Mouse (Mus musculus): ENCODE results near the gene Efcab9. TPM values are rescaled to one million over a fixed set of nuclear protein-coding genes. Genes with fewer than 3 reads are reported as not detected.

Gene Efcab9
- 0.35 TPM in 1 of 2 replicates, not detected in the other for polyA plus RNA-seq (2015; fragmentation: Nextera tagmentation; extraction: Ambion mirVana)

DNA sequence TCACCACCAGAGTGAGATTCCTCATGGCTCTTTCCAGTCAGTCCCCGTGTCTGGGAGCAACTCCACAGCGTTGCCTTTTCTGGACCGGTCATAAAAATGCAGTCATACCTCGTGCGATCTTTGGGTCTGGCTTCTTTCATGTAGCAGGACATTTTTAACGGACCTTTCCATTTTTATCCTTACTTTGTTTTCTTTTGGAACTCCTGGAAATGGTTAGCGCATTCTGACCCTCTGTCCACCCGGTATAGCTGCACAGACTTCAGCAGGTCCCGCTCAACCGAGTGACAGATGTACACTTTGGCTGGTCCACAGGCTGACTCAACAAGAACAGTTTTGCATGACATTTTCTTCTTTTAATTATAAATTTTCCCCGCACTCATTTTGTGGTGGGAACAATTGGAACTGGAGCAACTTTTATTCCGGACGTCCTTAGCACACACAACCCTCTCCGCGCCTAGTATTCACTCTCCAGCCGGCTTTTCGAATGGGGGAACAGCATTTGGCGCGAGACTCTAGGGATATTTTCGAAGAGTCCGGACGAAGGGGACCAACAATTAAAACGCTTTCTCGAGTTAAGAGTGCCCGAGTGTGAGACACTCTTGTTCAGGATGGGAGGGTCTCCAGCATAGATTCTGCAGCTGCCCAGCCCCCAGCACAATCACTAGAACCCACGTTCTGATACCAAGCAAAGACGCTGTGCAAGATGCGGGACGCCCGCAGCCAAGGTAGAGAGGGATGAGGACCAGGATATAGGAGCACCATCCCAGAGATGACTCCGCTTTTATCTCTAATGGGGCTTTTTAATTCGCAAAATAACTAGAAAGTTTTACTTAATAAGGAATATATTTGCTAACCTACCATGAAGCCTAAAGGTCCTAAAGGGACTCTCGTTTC lies at the start of gene Efcab9:
TSS of gene Efcab9 (minus strand) at position 211 of the 894 bp plus-strand sequence.
- H3K9ac ChIP-seq (replicated peaks) = peak within 1 kb of the TSS; percentile 67
- H3K27me3 ChIP-seq = peaks cover 39% of the 10 kb centered on the region
- no peaks in the 10 kb centered on the region for H3K9me3 ChIP-seq
- H3K4me3 ChIP-seq (replicated peaks) = peak within 1 kb of the TSS; percentile 53
- H3K27ac ChIP-seq = no peak within 1 kb of the TSS
- peak; percentile 8; the same call in 1 of the 2 replicates for ATAC-seq
- H3K36me3 ChIP-seq = 0 out of 2 replicates have a peak, but pooled peaks cover 5% of the 10 kb centered on the region
- peaks cover 19% of the 10 kb centered on the region for H3K4me1 ChIP-seq (replicated peaks)
- H3K4me2 ChIP-seq (replicated peaks) = peak within 1 kb of the TSS; percentile 81
- 10% methylated on average over 33 of the region's 33 CpGs for WGBS

DNA sequence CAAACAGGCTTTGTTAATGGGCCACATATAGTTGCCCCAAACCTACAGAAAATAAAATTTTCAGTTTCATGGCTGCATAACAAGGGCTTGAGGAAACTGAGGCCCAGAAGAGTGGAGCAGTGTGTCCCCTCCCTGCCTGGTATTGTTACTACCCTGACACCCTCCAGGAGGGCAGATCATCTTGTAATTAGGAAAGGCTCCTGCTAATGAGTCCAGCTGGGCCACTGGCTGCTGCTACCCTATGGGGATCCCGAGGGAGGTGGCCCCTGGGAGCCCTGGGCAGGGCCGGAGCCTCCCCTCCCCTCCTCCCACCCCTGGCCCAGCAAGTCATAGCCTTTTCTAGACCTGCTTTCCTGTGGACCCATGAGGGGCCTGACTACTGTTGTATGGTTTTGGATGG lies 49.1 kb upstream of the Efcab9 start:
- 52% methylated on average over 2 of the region's 2 CpGs for WGBS
- no peak for ATAC-seq

DNA sequence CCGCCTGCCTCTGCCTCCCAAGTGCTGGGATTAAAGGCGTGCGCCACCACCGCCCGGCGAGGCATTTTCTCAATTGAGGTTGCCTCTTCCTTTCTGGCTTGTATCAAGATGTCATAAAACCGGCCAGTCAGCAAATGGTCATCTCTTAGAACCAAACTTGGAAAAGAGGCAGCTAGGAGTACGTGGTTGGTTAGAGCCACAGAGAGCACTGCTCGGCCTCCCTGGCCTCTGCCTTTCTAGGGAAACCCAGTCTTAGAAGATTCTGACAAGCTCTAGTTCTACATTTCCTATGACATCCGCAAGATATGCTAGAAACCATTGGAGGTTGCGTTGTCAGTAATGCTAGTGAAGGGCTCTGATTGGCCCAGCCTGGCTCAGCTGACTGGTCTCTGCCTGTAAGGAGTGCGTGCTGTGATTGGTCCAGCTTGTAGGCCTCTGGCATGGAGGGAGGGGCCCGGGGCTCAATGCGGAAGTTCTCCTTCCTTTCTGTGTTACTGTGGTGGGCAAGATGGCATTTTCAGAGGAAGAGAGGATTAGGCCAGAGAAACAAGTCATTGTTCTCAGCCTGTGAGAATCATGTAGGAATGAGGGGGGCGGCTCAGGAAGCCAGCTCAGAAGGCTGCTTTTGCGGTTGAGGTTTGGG lies 48.5 kb upstream of the Efcab9 start:
- no peak overlapping the region for H3K27ac ChIP-seq
- H3K9ac ChIP-seq (replicated peaks) = no peak overlapping the region
- no peaks in the 10 kb centered on the region for H3K27me3 ChIP-seq
- H3K4me3 ChIP-seq (replicated peaks) = no peak overlapping the region
- peak; percentile 81 for ATAC-seq
- H3K4me1 ChIP-seq (replicated peaks) = peaks cover 9% of the 10 kb centered on the region; the same call in 1 of the 2 replicates
- no peak overlapping the region for H3K4me2 ChIP-seq (replicated peaks)
- WGBS = 76% methylated on average over 16 of the region's 16 CpGs
- no peaks in the 10 kb centered on the region for H3K36me3 ChIP-seq
- no peaks in the 10 kb centered on the region for H3K9me3 ChIP-seq

More for the DNA sequence above, 49.1 kb upstream of the Efcab9 start:
- H3K4me3 ChIP-seq (replicated peaks) = no peak overlapping the region
- H3K27ac ChIP-seq = no peak overlapping the region
- no peaks in the 10 kb centered on the region for H3K27me3 ChIP-seq
- no peaks in the 10 kb centered on the region for H3K36me3 ChIP-seq
- no peak overlapping the region for H3K4me2 ChIP-seq (replicated peaks)
- peaks cover 9% of the 10 kb centered on the region; the same call in 1 of the 2 replicates for H3K4me1 ChIP-seq (replicated peaks)
- H3K9ac ChIP-seq (replicated peaks) = no peak overlapping the region
- H3K9me3 ChIP-seq = no peaks in the 10 kb centered on the region

GRCm38 (mm10) chr11:32576760-32577050 lies 44.8 kb upstream of the Efcab9 start:
- no peaks in the 10 kb centered on the region for H3K27me3 ChIP-seq
- no peak overlapping the region for H3K4me3 ChIP-seq (replicated peaks)
- H3K9me3 ChIP-seq = no peaks in the 10 kb centered on the region
- peaks cover 9% of the 10 kb centered on the region; the same call in 1 of the 2 replicates for H3K4me1 ChIP-seq (replicated peaks)
- WGBS = 72% methylated on average over 5 of the region's 5 CpGs
- H3K27ac ChIP-seq = peak overlapping the region; percentile 35
- no peak overlapping the region for H3K9ac ChIP-seq (replicated peaks)
- no peak for ATAC-seq
- no peaks in the 10 kb centered on the region for H3K36me3 ChIP-seq
- no peak overlapping the region for H3K4me2 ChIP-seq (replicated peaks)

DNA sequence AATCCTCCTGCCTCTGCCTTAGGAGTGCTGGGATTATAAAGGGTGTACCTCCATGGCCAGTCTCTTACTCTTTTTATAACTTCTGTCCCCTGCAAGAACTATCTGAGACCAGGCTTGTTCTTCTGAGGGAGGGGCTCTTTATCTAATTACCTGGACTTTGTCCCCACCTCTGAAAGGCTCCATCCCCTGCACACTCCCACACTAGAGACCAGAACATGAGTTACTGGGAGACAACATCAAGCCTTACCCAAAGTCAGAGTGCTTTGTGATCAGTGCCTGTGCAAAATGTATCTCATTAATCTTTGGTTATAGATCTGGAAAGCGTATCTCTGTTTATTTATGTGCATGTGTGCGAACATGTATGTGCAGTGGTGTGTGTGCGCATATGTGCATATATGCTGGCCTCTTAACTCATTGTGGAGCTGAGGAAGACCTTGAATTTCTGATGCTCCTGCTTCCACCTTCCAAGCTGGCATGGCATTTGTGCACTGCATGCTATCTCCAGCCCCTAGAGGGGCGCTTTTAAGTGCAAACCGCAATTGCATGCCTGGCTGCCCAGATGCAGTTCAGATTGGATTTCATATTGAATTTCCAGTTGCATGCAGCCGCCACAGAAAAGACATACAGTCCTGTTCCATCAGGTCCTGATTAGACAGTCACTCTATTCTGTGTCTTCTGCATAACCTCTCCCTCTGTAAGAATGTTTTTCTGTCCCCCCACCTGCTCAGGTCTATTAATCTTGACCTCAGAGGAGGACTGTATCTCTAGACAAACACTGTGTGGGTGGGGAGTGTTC lies 44.3 kb upstream of the Efcab9 start:
- Histone ChIP-seq H3K9me3 (no peaks in the 10 kb centered on the region), H3K4me3 (replicated peaks) (no peak overlapping the region), H3K4me1 (replicated peaks) (peaks cover 8% of the 10 kb centered on the region; the same call in 1 of the 2 replicates), H3K4me2 (replicated peaks) (no peak overlapping the region), H3K27ac (peak overlapping the region; percentile 35), H3K36me3 (no peaks in the 10 kb centered on the region), H3K9ac (replicated peaks) (no peak overlapping the region), H3K27me3 (no peaks in the 10 kb centered on the region)
- no peak for ATAC-seq
- 80% methylated on average over 6 of the region's 6 CpGs for WGBS

GRCm38 (mm10) chr11:32573669-32574068 lies 41.8 kb upstream of the Efcab9 start:
- WGBS = 85% methylated on average over 2 of the region's 2 CpGs
- no peak overlapping the region for H3K9ac ChIP-seq (replicated peaks)
- no peaks in the 10 kb centered on the region for H3K4me1 ChIP-seq (replicated peaks)
- H3K4me2 ChIP-seq (replicated peaks) = no peak overlapping the region
- peaks cover 2% of the 10 kb centered on the region; the same call in 1 of the 2 replicates for H3K9me3 ChIP-seq
- ATAC-seq = no peak
- H3K36me3 ChIP-seq = no peaks in the 10 kb centered on the region
- no peak overlapping the region for H3K4me3 ChIP-seq (replicated peaks)
- no peaks in the 10 kb centered on the region for H3K27me3 ChIP-seq
- no peak overlapping the region for H3K27ac ChIP-seq

DNA sequence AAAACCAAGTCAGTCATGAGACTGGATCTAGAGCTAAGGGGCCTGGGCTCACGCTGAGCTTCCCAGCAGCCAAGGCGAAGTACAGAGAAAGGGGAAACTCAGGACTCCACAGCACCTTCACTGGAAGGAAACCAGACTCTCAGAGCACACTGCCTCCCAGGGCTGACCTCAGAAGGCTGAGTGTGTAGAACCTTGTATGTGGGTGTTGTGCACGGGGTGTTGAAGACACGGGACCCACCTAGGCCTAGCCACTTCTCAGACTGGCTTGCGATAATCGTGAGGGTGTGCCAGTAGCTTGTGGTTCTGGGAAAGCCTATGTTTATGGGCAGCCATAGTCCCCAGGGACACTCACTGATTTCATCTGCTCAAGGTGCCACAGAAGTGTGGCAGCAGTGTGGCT lies 39.2 kb upstream of the Efcab9 start:
- H3K36me3 ChIP-seq = no peaks in the 10 kb centered on the region
- no peaks in the 10 kb centered on the region for H3K27me3 ChIP-seq
- H3K4me2 ChIP-seq (replicated peaks) = no peak overlapping the region
- H3K9me3 ChIP-seq = peaks cover 2% of the 10 kb centered on the region; the same call in 1 of the 2 replicates
- 82% methylated on average over 6 of the region's 6 CpGs for WGBS
- H3K4me1 ChIP-seq (replicated peaks) = 0 out of 2 replicates have a peak, but pooled peaks cover 9% of the 10 kb centered on the region
- no peak overlapping the region for H3K27ac ChIP-seq
- no peak for ATAC-seq
- no peak overlapping the region for H3K4me3 ChIP-seq (replicated peaks)
- no peak overlapping the region for H3K9ac ChIP-seq (replicated peaks)

DNA sequence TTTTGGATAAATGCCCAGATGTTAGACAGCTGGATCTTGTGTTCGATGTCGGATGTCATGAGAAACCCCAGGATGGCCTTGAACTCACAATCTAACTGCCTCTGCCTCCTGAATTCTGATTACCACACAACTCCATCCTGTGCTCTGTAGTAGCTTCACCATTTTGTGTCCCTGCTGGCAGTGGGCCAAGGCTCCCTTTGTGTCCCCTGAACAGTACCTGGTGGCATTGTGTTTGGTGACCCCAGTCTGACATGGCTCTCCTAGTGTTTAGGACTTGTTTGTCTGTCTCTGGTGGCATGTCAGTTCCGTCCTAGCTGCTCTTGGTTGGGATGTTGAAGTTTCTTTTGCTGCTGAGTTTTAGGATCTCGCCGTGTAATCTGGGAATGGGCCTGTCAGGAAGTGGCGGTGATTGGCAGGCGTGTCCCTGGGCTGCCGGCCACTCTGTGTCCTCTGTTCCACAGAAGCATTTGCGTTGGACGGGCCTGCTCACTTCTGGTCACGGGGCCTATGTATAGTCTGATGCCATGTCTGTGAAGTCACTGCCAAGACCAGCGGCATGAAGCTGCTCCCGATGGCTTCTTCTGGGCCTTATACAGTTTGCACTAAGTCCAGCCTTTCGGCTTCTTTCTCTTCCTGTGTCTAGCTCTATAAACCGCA lies 36.9 kb upstream of the Efcab9 start:
- Histone ChIP-seq H3K27me3 (no peaks in the 10 kb centered on the region), H3K4me2 (replicated peaks) (no peak overlapping the region), H3K4me3 (replicated peaks) (no peak overlapping the region), H3K9me3 (peaks cover 2% of the 10 kb centered on the region; the same call in 1 of the 2 replicates), H3K9ac (replicated peaks) (no peak overlapping the region), H3K27ac (no peak overlapping the region), H3K36me3 (no peaks in the 10 kb centered on the region), H3K4me1 (replicated peaks) (peaks cover 9% of the 10 kb centered on the region; the same call in 1 of the 2 replicates)
- WGBS = 89% methylated on average over 15 of the region's 15 CpGs
- ATAC-seq = no peak

DNA sequence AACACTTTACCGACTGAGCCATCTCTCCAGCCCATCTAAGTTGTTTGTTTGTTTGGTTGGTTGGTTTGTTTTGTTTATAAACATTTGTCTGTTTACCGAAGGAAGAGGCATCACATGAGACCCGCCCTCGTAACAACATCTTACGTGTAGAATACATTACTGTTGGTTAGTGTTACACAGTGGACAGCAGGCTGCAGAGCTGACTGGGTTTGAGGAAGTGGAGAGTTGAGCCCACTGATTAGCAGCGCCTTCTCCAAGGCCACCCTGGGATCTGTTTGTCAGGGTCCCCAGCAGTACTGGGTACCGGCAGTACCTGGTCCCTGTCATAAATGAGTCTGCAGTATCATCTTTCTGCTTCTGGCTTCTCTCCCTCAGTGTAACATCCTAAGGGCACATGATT lies 36.2 kb upstream of the Efcab9 start:
- Histone ChIP-seq H3K36me3 (no peaks in the 10 kb centered on the region), H3K9me3 (peaks cover 2% of the 10 kb centered on the region; the same call in 1 of the 2 replicates), H3K27ac (no peak overlapping the region), H3K4me3 (replicated peaks) (no peak overlapping the region), H3K4me1 (replicated peaks) (peaks cover 9% of the 10 kb centered on the region; the same call in 1 of the 2 replicates), H3K4me2 (replicated peaks) (no peak overlapping the region), H3K27me3 (no peaks in the 10 kb centered on the region), H3K9ac (replicated peaks) (no peak overlapping the region)
- no peak for ATAC-seq
- 93% methylated on average over 7 of the region's 7 CpGs for WGBS

- H3K27me3 ChIP-seq = no peaks in the 10 kb centered on the region
- 81% methylated on average over 10 of the region's 10 CpGs for WGBS
- no peak for ATAC-seq
Observed at GRCm38 (mm10) chr11:32567000-32567855, 35.3 kb upstream of the Efcab9 start.

More at GRCm38 (mm10) chr11:32567000-32567855, 35.3 kb upstream of the Efcab9 start:
- no peaks in the 10 kb centered on the region for H3K36me3 ChIP-seq
- no peak overlapping the region for H3K4me3 ChIP-seq (replicated peaks)
- H3K9me3 ChIP-seq = peaks cover 2% of the 10 kb centered on the region; the same call in 1 of the 2 replicates
- no peak overlapping the region for H3K27ac ChIP-seq
- H3K9ac ChIP-seq (replicated peaks) = no peak overlapping the region
- H3K4me2 ChIP-seq (replicated peaks) = no peak overlapping the region
- peaks cover 9% of the 10 kb centered on the region; the same call in 1 of the 2 replicates for H3K4me1 ChIP-seq (replicated peaks)
